Mouse (Mus musculus): ENCODE measurements at regions not wholly inside any gene's neighbourhood (a gene's known extent, or its start where the extent isn't known, plus 50 kb on each side); places are given as distances from the start of the nearest gene placed in this dataset.
"Not testable (repeated sequence)": the region's sequence is repeated elsewhere in the genome, so short reads cannot be mapped to it uniquely, and the experiment has no call there.

GRCm38 (mm10) chr6:140854691-140855090 lies 125.6 kb downstream of the Gm11077 start:
- no peak for ATAC-seq (ENCODE audit: insufficient number of reproducible peaks, insufficient read depth, low FRiP score, low read depth)
- no peak overlapping the region for H3K4me2 ChIP-seq (replicated peaks; ENCODE audit: low read depth, low read length)
- no peaks in the 10 kb centered on the region for H3K9me3 ChIP-seq (ENCODE audit: control insufficient read depth, low read depth, low read length)
- WGBS, result 83% methylated on average over 6 of the region's 6 CpGs
- H3K4me3 ChIP-seq (ENCODE audit: low read depth, low read length), result no peak overlapping the region
- no peak overlapping the region for H3K27ac ChIP-seq (ENCODE audit: low read length)
- no peak overlapping the region for H3K9ac ChIP-seq (replicated peaks; ENCODE audit: low read depth, low read length)
- H3K4me1 ChIP-seq (ENCODE audit: control insufficient read depth, insufficient read depth, low read length), result 0 out of 2 replicates have a peak, but pooled peaks cover 3% of the 10 kb centered on the region
- H3K36me3 ChIP-seq (ENCODE audit: control insufficient read depth, insufficient read depth, low read length), result no peaks in the 10 kb centered on the region
- H3K27me3 ChIP-seq (ENCODE audit: control insufficient read depth, insufficient read depth, low read length), result no peaks in the 10 kb centered on the region

DNA sequence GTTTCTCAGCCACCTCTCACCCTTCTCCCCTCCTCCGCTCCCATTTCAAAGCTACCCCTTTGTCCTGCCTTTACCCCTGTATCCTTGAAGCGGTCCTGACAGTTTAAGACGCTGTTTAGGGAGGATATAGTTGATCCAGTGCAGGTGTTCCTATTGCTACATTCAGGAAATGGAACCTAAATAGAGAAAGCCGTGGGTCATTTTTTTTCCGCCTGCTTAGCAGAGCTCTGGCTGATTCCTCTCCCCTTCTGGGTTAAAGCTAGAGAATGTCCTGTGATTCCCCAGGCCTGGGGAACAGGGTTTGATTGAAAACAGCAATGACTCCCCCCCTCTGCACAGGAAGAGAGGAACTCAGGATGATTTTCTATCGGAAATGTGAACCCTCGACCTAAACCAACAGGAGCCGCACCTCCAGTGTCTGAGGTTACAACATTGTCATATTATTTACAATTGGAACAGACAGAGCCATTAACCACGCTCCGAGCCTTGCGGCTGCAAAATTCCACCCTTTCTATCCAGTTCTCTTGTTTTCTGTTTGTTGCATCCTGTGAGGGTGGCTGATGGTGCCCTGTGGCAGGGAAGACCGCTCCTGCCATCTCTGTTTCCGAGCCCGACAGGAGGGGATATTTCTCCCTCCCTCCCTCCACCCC lies 127.5 kb downstream of the Gm11077 start:
- no peak overlapping the region; the same call in 1 of the 2 replicates for H3K9ac ChIP-seq (replicated peaks; ENCODE audit: low read depth, low read length)
- no peaks in the 10 kb centered on the region for H3K36me3 ChIP-seq (ENCODE audit: control insufficient read depth, insufficient read depth, low read length)
- peak; percentile 72; the same call in 1 of the 2 replicates for ATAC-seq (ENCODE audit: insufficient number of reproducible peaks, insufficient read depth, low FRiP score, low read depth)
- H3K4me3 ChIP-seq (ENCODE audit: low read depth, low read length), result peak overlapping the region; percentile 0; the same call in 1 of the 2 replicates
- WGBS, result 12% methylated on average over 14 of the region's 14 CpGs
- H3K4me2 ChIP-seq (replicated peaks; ENCODE audit: low read depth, low read length), result peak overlapping the region; percentile 50
- H3K27me3 ChIP-seq (ENCODE audit: control insufficient read depth, insufficient read depth, low read length), result no peaks in the 10 kb centered on the region
- H3K27ac ChIP-seq (ENCODE audit: low read length), result peak overlapping the region; percentile 75; the same call in 1 of the 2 replicates
- H3K9me3 ChIP-seq (ENCODE audit: control insufficient read depth, low read depth, low read length), result no peaks in the 10 kb centered on the region
- 0 out of 2 replicates have a peak, but pooled peaks cover 3% of the 10 kb centered on the region for H3K4me1 ChIP-seq (ENCODE audit: control insufficient read depth, insufficient read depth, low read length)

DNA sequence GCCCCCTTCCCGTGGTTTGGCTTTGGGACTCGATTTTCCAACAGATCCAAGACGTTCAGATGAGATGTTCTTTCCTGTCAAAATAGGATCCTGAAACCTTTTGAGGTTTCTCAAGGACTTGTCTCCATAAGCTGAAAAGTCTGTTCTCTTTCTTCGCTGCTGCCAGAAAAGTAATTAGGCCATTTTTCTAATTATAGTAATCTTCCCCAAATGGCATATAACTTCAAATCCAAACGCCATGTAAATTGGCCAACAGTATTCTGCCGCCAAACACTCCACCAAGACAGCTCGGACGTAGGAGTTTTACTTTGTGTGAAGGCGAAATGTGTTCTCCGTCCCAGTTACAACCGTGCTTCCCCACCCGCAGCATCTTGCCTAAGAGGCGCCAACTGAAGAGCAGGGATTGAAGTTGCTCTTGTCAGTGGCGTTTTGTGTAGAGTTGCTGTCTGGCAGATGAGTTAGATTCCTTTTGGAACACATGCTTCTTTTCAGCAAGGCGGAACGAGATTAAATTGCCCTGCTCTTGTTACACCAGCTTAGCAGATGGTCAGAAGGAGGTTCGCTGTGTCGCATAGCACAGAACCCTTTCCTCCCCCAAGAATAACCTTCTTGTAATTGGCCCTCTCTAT lies 128.1 kb downstream of the Gm11077 start:
- ATAC-seq (ENCODE audit: insufficient number of reproducible peaks, insufficient read depth, low FRiP score, low read depth), result peak; percentile 28; the same call in 1 of the 2 replicates
- peak overlapping the region; percentile 75 for H3K27ac ChIP-seq (ENCODE audit: low read length)
- 16% methylated on average over 18 of the region's 18 CpGs for WGBS
- no peaks in the 10 kb centered on the region for H3K36me3 ChIP-seq (ENCODE audit: control insufficient read depth, insufficient read depth, low read length)
- H3K27me3 ChIP-seq (ENCODE audit: control insufficient read depth, insufficient read depth, low read length), result no peaks in the 10 kb centered on the region
- H3K9ac ChIP-seq (replicated peaks; ENCODE audit: low read depth, low read length), result no peak overlapping the region; the same call in 1 of the 2 replicates
- H3K4me3 ChIP-seq (ENCODE audit: low read depth, low read length), result peak overlapping the region; percentile 0; the same call in 1 of the 2 replicates
- H3K9me3 ChIP-seq (ENCODE audit: control insufficient read depth, low read depth, low read length), result no peaks in the 10 kb centered on the region
- peak overlapping the region; percentile 50 for H3K4me2 ChIP-seq (replicated peaks; ENCODE audit: low read depth, low read length)
- H3K4me1 ChIP-seq (ENCODE audit: control insufficient read depth, insufficient read depth, low read length), result 0 out of 2 replicates have a peak, but pooled peaks cover 3% of the 10 kb centered on the region

DNA sequence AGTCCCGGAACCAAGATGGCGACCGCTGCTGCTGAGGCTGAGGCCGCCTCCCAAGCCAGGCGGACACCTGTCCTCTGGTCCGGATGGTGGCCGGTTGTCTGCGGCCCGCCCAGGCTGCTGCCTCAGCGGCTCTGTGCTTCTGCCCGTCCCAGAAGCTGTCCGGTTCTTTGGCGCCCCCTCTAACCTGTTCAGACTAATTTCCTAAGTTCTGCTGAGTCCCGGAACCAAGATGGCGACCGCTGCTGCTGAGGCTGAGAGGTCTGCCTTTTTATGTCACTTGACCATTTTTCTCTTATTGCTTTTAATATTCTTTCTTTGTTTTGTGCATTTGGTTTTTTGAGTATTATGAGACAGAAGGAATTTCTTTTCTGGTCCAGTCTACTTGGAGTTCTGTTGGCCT lies 140.4 kb downstream of the Gm11077 start:
- not testable (repeated sequence) for H3K9me3 ChIP-seq (ENCODE audit: control insufficient read depth, low read depth, low read length); H3K27me3 ChIP-seq (ENCODE audit: control insufficient read depth, insufficient read depth, low read length); H3K36me3 ChIP-seq (ENCODE audit: control insufficient read depth, insufficient read depth, low read length); ATAC-seq (ENCODE audit: insufficient number of reproducible peaks, insufficient read depth, low FRiP score, low read depth); H3K4me1 ChIP-seq (ENCODE audit: control insufficient read depth, insufficient read depth, low read length); H3K9ac ChIP-seq (replicated peaks; ENCODE audit: low read depth, low read length); H3K4me3 ChIP-seq (ENCODE audit: low read depth, low read length); H3K4me2 ChIP-seq (replicated peaks; ENCODE audit: low read depth, low read length); H3K27ac ChIP-seq (ENCODE audit: low read length)
- 96% methylated on average over 7 of the region's 16 CpGs for WGBS

GRCm38 (mm10) chr6:140874831-140875230 lies 145.7 kb downstream of the Gm11077 start:
- Histone ChIP-seq H3K27me3 (ENCODE audit: control insufficient read depth, insufficient read depth, low read length) (no peaks in the 10 kb centered on the region), H3K4me3 (ENCODE audit: low read depth, low read length) (no peak overlapping the region), H3K9me3 (ENCODE audit: control insufficient read depth, low read depth, low read length) (no peaks in the 10 kb centered on the region), H3K4me2 (replicated peaks; ENCODE audit: low read depth, low read length) (no peak overlapping the region), H3K4me1 (ENCODE audit: control insufficient read depth, insufficient read depth, low read length) (no peaks in the 10 kb centered on the region), H3K9ac (replicated peaks; ENCODE audit: low read depth, low read length) (no peak overlapping the region), H3K36me3 (ENCODE audit: control insufficient read depth, insufficient read depth, low read length) (no peaks in the 10 kb centered on the region), H3K27ac (ENCODE audit: low read length) (no peak overlapping the region)
- no peak for ATAC-seq (ENCODE audit: insufficient number of reproducible peaks, insufficient read depth, low FRiP score, low read depth)
- 67% methylated on average over 3 of the region's 3 CpGs for WGBS

DNA sequence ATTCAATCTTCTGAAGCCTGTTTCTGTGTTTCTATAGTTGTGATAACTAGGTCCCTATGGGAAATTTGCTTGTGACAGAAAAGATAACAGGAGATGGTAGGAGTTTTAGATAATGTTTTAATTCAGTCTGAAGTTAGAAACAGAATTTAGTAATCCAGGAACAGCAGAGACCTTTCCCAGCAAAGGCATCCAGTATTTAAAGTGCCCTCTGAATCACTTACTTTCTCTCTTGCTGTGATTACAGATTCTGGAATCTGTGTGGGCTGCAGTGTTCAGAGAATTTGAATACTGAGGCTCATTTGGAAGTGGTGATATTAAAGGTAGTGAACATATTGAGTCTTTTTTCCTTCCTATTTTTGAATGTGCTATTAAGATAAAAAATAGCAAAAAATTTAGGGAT lies 154.6 kb downstream of the Gm11077 start:
- H3K36me3 ChIP-seq (ENCODE audit: control insufficient read depth, insufficient read depth, low read length), result no peaks in the 10 kb centered on the region
- ATAC-seq (ENCODE audit: insufficient number of reproducible peaks, insufficient read depth, low FRiP score, low read depth), result no peak
- no peaks in the 10 kb centered on the region for H3K9me3 ChIP-seq (ENCODE audit: control insufficient read depth, low read depth, low read length)
- no peaks in the 10 kb centered on the region for H3K4me1 ChIP-seq (ENCODE audit: control insufficient read depth, insufficient read depth, low read length)
- no peak overlapping the region for H3K27ac ChIP-seq (ENCODE audit: low read length)
- no peaks in the 10 kb centered on the region for H3K27me3 ChIP-seq (ENCODE audit: control insufficient read depth, insufficient read depth, low read length)
- no peak overlapping the region for H3K4me2 ChIP-seq (replicated peaks; ENCODE audit: low read depth, low read length)
- no peak overlapping the region for H3K4me3 ChIP-seq (ENCODE audit: low read depth, low read length)
- no peak overlapping the region for H3K9ac ChIP-seq (replicated peaks; ENCODE audit: low read depth, low read length)

- Histone ChIP-seq H3K4me1 (ENCODE audit: control insufficient read depth, insufficient read depth, low read length) (no peaks in the 10 kb centered on the region), H3K9me3 (ENCODE audit: control insufficient read depth, low read depth, low read length) (no peaks in the 10 kb centered on the region), H3K4me3 (ENCODE audit: low read depth, low read length) (no peak overlapping the region), H3K27me3 (ENCODE audit: control insufficient read depth, insufficient read depth, low read length) (no peaks in the 10 kb centered on the region), H3K4me2 (replicated peaks; ENCODE audit: low read depth, low read length) (no peak overlapping the region), H3K9ac (replicated peaks; ENCODE audit: low read depth, low read length) (no peak overlapping the region), H3K27ac (ENCODE audit: low read length) (no peak overlapping the region), H3K36me3 (ENCODE audit: control insufficient read depth, insufficient read depth, low read length) (no peaks in the 10 kb centered on the region)
- 27% methylated on average over 11 of the region's 11 CpGs for WGBS
- no peak for ATAC-seq (ENCODE audit: insufficient number of reproducible peaks, insufficient read depth, low FRiP score, low read depth)
Observed at GRCm38 (mm10) chr6:140888610-140889009, 159.5 kb downstream of the Gm11077 start.

GRCm38 (mm10) chr6:140890060-140890459 lies 161.0 kb downstream of the Gm11077 start:
- Histone ChIP-seq H3K27ac (ENCODE audit: low read length) (no peak overlapping the region), H3K9ac (replicated peaks; ENCODE audit: low read depth, low read length) (no peak overlapping the region), H3K4me2 (replicated peaks; ENCODE audit: low read depth, low read length) (no peak overlapping the region), H3K27me3 (ENCODE audit: control insufficient read depth, insufficient read depth, low read length) (no peaks in the 10 kb centered on the region), H3K4me1 (ENCODE audit: control insufficient read depth, insufficient read depth, low read length) (no peaks in the 10 kb centered on the region), H3K36me3 (ENCODE audit: control insufficient read depth, insufficient read depth, low read length) (no peaks in the 10 kb centered on the region), H3K9me3 (ENCODE audit: control insufficient read depth, low read depth, low read length) (no peaks in the 10 kb centered on the region), H3K4me3 (ENCODE audit: low read depth, low read length) (no peak overlapping the region)
- WGBS, result 71% methylated on average over 5 of the region's 5 CpGs
- no peak for ATAC-seq (ENCODE audit: insufficient number of reproducible peaks, insufficient read depth, low FRiP score, low read depth)
